Mouse (Mus musculus): Measurements from ENCODE around the gene Ptprd.

GRCm38 (mm10) chr4:77155561-77155960, 1056.2 kb downstream of the Ptprd start:
- no peak for TF ChIP-seq CTCF (IDR thresholded peaks at IDR 0.05; ENCODE audit: control insufficient read depth, insufficient read depth, insufficient read length)
- TF ChIP-seq FOSL1 (IDR thresholded peaks at IDR 0.05; ENCODE audit: insufficient read depth, low read length, poor library complexity, severe bottlenecking), result no peak
- no peak for TF ChIP-seq MAX (IDR thresholded peaks at IDR 0.05)
